Mouse (Mus musculus): ENCODE measurements around the gene Bcl7c.

Bcl7c gene

DNA sequence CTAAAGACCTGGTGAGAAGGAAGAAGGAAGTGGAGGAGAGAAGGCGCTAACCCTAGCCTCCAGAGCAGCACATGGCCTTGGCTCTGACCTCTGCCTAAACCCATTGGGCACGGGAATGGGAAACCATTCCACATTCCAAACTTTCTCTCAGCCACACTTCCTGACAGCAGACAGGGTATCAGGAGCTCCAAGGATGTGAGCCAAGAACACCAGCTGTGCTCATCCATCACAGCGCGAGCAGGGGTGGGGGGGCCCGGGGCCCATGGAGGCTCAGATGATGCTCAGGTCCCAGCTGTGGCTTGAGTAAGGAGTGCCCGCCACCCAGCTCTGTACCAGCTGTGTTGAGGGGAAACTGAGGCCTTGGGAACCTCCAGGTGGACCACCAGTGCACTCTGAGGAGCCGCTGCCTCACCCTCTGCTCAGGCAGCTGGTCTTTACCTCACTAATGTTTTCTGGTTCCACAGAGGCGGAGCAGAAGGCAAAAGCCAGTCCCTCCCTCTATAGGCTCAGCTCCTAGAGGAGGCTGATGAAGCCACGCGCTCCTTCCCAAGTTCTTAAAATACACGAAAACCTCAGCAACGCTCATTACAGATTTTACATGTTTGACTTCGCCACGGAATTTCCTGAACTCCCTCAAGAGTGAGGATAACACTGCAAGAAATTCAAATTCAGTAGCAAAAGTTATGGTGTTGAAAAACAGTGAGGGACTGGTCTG, 23.3 kb downstream of the Bcl7c start:
- peak; percentile 73 for DNase-seq (ENCODE audit: inconsistent ontology term)

DNA sequence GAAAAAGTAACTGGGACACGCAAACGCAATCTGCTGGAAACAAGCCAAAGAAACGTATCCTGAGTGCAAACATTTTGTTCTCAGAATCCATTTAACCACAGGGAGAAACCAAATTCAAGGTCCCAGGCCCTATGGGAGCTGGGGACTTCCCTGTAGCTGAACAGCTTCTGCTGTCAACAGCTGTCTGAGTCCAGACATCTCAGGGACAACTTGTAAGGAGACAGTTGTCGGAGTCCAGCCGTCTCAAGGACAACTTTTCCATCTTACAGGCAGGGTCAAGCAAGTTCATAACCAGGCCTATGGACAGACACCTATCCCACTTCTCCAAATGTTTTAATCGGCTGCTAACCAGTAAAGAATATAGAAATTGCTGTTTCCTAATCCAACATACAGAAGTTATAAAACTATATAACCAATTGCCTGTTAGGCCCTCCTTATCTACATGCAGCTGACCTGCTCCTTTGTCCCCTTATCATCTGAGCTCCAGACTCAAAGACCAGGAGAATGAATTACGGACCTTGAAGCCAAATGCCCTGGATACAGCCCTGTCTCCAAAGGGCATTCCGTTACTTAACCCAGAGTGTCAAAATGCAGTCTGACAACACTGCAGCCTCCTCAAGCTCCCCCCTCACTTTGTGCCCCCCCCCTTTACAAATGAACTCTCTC, 26.7 kb downstream of the Bcl7c start:
- DNase-seq (ENCODE audit: inconsistent ontology term) = no peak

- no peak for DNase-seq (ENCODE audit: inconsistent ontology term)
Observed at GRCm38 (mm10) chr7:127680541-127680940, 28.2 kb downstream of the Bcl7c start.

- peak; percentile 63 for DNase-seq (ENCODE audit: inconsistent ontology term)
Observed at GRCm38 (mm10) chr7:127678811-127679210, 29.9 kb downstream of the Bcl7c start.

GRCm38 (mm10) chr7:127677609-127678008, 31.1 kb downstream of the Bcl7c start:
- DNase-seq (ENCODE audit: inconsistent ontology term) = no peak

- DNase-seq (ENCODE audit: inconsistent ontology term) = peak; percentile 36
Observed at GRCm38 (mm10) chr7:127677077-127677476, 31.7 kb downstream of the Bcl7c start.

- no peak for DNase-seq (ENCODE audit: inconsistent ontology term)
Observed at GRCm38 (mm10) chr7:127675391-127675811, 33.3 kb downstream of the Bcl7c start.

DNA sequence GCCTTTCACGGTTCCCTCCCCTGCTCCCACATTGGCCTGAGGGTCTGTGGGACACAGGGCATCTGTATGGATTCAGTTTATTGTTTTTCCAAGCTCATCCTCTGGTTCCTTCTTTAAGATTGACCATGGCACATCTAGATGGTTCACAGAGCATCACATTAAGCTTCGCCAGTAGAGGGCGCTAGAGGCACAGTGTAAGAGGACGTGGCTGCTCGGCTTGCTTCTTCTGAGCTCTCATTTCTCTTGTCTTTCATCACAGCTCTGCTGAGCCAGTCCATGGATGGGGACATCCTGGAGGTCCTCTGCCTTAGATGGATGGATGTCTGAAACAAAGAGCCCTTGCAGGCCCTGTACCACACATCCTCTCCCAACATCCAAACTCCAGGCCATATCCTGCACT, 33.8 kb downstream of the Bcl7c start:
- DNase-seq (ENCODE audit: inconsistent ontology term) = peak; percentile 75

- no peak for DNase-seq (ENCODE audit: inconsistent ontology term)
Observed at GRCm38 (mm10) chr7:127672776-127673175, 36.0 kb downstream of the Bcl7c start.

- DNase-seq (ENCODE audit: inconsistent ontology term) = no peak
Observed at GRCm38 (mm10) chr7:127671880-127672774, 36.6 kb downstream of the Bcl7c start.

DNA sequence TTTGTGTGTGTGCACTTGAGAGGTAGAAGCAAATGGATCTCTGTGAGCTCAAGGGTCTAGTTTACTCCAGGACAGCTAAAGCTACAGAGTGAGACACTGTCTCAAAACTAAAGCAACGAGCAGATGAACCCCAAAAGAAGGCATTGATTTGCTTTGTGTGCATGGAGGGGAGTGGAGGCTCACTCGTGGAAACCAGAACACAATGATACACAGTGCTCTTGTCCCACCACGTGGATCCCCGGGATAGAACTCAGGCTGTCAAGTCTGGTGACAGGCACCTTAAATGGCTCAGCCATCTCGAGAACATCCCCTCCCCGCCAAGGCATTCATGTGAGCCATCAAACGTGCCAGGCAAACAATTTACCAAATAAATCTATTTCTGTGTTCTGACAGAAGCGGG, 41.6 kb downstream of the Bcl7c start:
- DNase-seq (ENCODE audit: inconsistent ontology term) = no peak

DNA sequence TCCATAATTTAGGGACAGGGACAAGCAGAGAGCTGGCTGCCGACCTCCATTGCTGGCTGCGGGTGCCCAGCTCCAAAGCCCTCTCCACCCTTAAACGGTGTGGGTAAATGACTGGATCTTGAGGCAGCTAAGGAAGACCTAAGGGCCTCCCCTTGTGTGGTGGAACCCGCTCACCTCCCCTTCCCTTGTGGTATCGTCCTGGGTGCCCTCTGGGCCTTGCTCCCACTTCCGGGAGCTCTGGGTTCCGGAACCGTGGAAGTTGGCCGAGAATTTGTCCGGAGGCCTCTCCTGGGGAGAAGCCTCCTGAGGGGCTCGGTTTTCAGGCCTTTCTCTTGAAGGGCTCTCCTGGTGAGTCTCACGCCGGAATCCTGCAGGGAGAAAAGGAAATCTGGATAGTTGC, 42.1 kb downstream of the Bcl7c start:
- no peak for DNase-seq (ENCODE audit: inconsistent ontology term)

DNA sequence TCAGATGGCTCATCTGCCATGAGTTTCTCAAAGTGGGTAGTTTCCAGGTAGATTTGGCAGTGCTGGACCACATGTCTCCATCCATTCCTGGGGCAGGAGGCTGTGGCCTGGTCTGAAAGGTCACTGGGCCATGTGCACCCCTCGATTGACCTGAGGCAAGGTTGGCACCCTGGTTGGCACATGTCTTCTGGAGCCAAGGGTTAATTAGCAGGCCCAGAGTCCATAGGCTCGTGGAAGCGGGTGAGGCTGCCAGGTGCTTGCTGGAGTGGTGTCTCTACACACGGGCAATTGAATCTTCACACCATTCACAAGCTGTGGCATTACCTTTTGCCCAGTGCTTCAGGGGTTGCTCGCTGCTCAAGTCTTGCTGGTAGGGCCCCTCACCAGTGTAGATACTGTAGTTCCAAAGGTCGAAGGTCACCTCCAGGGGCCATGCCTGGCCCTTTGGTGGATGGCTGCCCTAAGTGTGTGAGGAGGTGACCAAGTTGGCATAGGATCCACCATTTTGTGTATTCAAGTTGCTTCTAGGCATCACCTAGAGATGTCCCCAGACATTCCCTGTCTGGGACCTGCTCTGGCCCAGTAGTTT, 42.6 kb downstream of the Bcl7c start:
- DNase-seq (ENCODE audit: inconsistent ontology term) = no peak

DNA sequence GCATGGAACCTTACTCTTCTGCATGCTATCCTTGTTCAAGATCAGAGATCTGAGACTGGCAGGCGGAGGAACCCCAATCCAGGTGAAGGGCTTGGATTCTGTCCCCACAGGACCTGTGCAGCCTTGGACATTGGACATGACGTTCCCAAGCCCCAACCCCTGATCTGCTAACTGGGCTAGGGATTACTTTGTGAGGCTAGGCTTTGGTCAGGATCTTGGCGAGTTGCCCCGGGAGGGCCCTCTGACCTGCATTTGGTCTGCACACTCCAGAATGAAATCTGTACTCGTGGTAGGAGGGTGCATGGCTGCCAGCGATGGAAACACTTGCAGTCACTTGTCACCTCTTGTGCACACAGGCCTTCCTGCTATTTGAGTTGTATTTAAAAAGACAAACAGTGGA, 45.8 kb downstream of the Bcl7c start:
- no peak for DNase-seq (ENCODE audit: inconsistent ontology term)

- no peak for DNase-seq (ENCODE audit: inconsistent ontology term)
Observed at GRCm38 (mm10) chr7:127661833-127662232, 46.9 kb downstream of the Bcl7c start.

DNA sequence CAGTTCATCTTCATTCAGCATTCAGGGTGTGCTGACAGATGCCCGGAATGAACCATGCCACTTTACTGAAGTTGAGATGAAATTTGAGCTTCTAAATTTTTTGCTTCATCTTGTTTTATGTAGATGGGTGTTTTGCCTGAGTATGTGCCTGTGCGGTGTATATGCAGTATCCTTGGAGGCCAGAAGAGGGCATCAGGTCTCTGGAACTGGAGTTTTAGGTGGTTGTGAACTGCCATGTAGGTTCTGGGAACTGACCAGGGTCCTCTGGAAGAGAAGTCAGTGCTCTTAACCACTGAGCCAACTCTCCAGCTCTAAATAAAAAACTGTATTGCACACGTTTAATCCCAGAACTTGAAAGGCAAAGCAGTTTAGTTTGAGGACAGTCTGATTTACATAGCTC, 47.9 kb downstream of the Bcl7c start:
- DNase-seq (ENCODE audit: inconsistent ontology term) = no peak

DNA sequence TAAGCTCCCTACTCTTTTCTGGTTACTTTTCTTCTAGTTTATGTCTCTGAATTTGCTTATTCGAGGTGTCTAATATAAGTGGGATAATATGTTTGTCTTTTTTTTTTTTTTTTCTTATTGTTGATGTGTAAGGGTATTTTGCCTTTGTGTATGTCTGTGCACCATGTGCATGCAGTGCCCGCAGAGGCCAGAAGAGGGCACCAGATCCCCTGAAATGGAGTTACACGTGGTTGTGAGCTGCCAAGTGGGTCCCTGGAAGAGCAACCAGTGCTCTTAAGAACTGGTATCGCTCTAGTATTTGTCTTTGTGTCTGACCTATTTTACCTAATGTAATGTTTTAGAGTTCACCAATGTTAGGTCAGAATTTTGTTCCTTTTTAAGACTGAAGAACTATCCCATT, 51.8 kb downstream of the Bcl7c start:
- DNase-seq (ENCODE audit: inconsistent ontology term) = peak; percentile 47

- no peak for DNase-seq (ENCODE audit: inconsistent ontology term)
Observed at GRCm38 (mm10) chr7:127654318-127654717, 54.4 kb downstream of the Bcl7c start.

- DNase-seq (ENCODE audit: inconsistent ontology term) = peak; percentile 13
Observed at GRCm38 (mm10) chr7:127652050-127652449, 56.7 kb downstream of the Bcl7c start.

DNA sequence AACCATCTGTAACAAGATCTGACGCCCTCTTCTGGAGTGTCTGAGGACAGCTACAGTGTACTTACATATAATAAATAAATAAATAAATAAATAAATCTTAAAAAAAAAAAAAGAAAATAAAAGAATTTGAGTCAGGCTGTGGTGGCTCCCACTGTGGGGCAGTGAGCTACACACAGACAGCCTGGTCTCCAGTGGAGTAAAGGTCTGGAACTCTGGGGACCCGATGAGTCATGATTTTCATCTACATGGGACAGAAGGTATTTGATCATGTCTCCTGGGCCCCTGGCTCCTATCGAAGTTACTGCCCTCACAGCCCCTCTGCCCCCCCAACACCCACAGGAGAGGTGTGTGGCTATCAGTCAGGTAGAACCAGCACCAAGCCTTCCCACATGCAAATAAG, 57.1 kb downstream of the Bcl7c start:
- DNase-seq (ENCODE audit: inconsistent ontology term) = no peak

DNA sequence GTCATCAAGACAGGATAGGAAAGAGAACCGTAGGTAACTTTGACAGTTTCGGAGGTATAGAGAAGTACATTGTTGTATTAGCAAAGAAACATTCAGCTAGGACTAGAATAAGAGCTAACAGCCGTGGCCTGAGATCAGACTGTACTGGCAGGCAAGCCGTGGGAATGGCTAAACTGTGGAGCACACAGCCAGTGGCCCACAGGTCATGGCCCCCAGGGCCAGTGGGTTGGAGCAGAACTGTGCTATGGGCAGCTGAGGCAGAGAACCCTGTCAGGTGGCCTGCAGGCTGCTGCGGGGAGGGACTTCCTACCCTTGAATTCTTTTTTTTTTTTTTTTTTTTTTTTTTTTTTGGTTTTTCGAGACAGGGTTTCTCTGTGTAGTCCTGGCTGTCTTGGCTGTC, 59.5 kb downstream of the Bcl7c start:
- DNase-seq (ENCODE audit: inconsistent ontology term) = no peak
